Mouse (Mus musculus): ENCODE data around the gene Arxes2.
"Not testable (repeated sequence)": the region's sequence is repeated elsewhere in the genome, so short reads cannot be mapped to it uniquely, and the experiment has no call there.

Arxes2 gene

DNA sequence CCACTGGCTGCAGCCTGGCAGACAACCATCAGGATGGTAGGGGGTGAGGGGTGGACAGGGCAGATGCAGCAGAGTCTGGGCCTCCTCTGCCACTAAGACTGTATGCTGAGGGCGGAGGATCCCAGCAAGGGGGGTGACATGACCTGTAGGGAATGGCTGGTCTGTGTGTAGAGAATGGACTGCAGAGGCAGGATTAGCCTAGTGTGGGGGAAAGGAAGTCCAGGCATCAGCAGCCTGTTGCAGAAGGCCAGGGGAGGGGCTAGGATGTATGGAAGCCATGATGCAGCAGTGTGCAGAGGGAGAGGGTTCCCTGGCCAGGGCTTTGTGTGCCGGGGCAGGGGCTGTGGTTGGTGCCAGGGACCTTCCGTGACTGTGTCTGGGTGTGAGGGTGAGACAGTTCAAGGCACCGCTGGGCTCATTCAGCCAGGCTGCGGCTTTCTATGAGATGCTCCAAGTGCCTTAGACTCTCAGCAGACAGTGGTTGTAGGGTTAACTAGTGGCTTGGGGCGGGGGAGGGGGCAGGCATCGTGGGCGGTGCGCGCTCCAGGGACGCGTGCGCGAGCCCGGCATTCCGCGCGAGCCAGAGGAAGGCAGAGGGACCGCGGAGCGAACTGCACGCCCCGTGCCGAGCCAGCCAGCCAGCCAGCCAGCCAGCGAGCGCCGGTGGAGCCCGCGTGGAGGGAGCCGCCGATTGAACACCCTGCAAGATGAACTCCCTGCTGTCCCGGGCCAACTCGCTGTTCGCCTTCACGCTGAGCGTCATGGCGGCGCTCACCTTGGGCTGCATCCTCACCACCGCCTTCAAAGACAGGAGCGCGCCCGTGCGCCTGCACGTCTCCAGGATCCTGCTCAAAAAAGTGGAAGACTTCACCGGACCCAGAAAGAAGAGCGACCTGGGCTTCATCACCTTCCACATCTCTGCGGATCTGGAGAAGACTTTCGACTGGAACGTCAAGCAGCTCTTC, 39.5 kb downstream of the Arxes2 start, which contains the start of gene Arxes1:
Gene Arxes1 (plus strand): TSS at position 569 of the 965 bp plus-strand sequence.
- not testable (repeated sequence) for DNase-seq (ENCODE audit: low spot score)

DNA sequence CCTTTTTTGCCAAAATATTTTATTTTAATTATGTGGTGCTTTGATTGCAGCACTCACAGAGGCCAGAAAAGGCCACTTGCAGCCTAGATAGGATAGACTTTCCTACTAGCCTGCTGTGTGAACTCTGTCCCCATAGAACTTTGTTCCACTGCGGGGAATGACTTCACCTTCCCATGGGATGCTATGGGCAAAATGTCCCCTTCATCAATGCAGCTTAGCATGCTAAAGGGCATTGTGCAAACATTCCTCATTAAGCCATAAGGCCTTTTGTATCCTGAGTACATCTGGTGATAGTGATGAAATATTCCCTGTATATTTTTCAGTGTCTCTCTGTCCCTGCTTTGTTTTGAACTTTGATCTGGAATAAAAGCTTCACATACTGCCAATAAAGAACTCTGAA, 50.1 kb downstream of the Arxes2 start:
- no peak for DNase-seq (ENCODE audit: low spot score)

Data from ovary, postnatal 10 days (tissue).